10 mouse cellular contexts compared by ENCODE assay signal in genomic region chr11:99141600-99141999, GRCm38 (mm10). TPM values are rescaled to one million over a fixed set of nuclear protein-coding genes. Genes with fewer than 3 reads are reported as not detected.
DNase-seq lines count a peak whose midpoint lies in the region; ATAC-seq lines count a peak whose summit lies in the region.
"Had no signal": no experiment of that assay in that cellular context is flagged by ENCODE, and none has a peak within 500 bp of the region (broad histone marks: within the 10 kb centered on the region; RNA-seq: fewer than 3 reads in every experiment).

No protein-coding gene starts in this region.

- 69% methylated on average over 7 of the region's 7 CpGs for WGBS in forebrain, embryonic 10.5 days
- 72% methylated on average over 7 of the region's 7 CpGs for WGBS in forebrain, embryonic 16.5 days

- no peak overlapping the region for H3K4me3 ChIP-seq in forebrain, embryonic 10.5 days
- H3K4me3 ChIP-seq in forebrain, embryonic 16.5 days (replicated peaks; ENCODE audit: low read length): no peak overlapping the region
- H3K4me3 ChIP-seq: limb, embryonic 15.5 days had no signal

- H3K9ac ChIP-seq in forebrain, embryonic 16.5 days (replicated peaks; ENCODE audit: low read depth, low read length): no peak overlapping the region
- H3K9ac ChIP-seq: limb, embryonic 15.5 days had no signal

- H3K27me3 ChIP-seq in forebrain, embryonic 10.5 days (ENCODE audit: poor library complexity, severe bottlenecking): no peaks in the 10 kb centered on the region
- no peaks in the 10 kb centered on the region for H3K27me3 ChIP-seq in forebrain, embryonic 16.5 days (replicated peaks; ENCODE audit: control insufficient read depth, insufficient read depth, low read length)
- H3K27me3 ChIP-seq: limb, embryonic 15.5 days had no signal

- H3K9me3 ChIP-seq in forebrain, embryonic 10.5 days: no peaks in the 10 kb centered on the region
- no peaks in the 10 kb centered on the region for H3K9me3 ChIP-seq in forebrain, embryonic 16.5 days (ENCODE audit: control insufficient read depth, low read length)
- H3K9me3 ChIP-seq: limb, embryonic 15.5 days had no signal

- no peak for DNase-seq in forebrain, embryonic 10.5 days (ENCODE audit: extremely low spot score, low spot score)
- peak; percentile 77 for DNase-seq in ovary, postnatal 36 days (ENCODE audit: low spot score)
- no peak for DNase-seq in ovary, postnatal 10 days (ENCODE audit: low spot score)
- DNase-seq in layer of hippocampus, adult 9-11 months: peak; percentile 57
- DNase-seq in testis, postnatal 14 days (ENCODE audit: low spot score): peak; percentile 39
- no peak for DNase-seq in cerebellum, adult 11-12 months
- DNase-seq in left cerebral cortex, adult 9 months (ENCODE audit: low spot score in 2 of 2): no peak
- DNase-seq: right cerebral cortex, postnatal 4 days had no signal

- 0 out of 2 replicates have a peak overlapping the region, but pooled peaks have one; percentile 11 for H3K27ac ChIP-seq in forebrain, embryonic 10.5 days
- no peak overlapping the region for H3K27ac ChIP-seq in forebrain, embryonic 16.5 days (ENCODE audit: low read length)

- ATAC-seq in forebrain, embryonic 16.5 days: no peak

- no peaks in the 10 kb centered on the region for H3K36me3 ChIP-seq in forebrain, embryonic 10.5 days (replicated peaks)
- H3K36me3 ChIP-seq in forebrain, embryonic 16.5 days (ENCODE audit: control insufficient read depth, insufficient read depth): no peaks in the 10 kb centered on the region
- H3K36me3 ChIP-seq: limb, embryonic 15.5 days had no signal

- H3K4me1 ChIP-seq in forebrain, embryonic 10.5 days: peaks cover 37% of the 10 kb centered on the region
- H3K4me1 ChIP-seq in forebrain, embryonic 16.5 days (replicated peaks; ENCODE audit: control insufficient read depth, insufficient read depth, low read length): no peaks in the 10 kb centered on the region

- H3K4me2 ChIP-seq in forebrain, embryonic 16.5 days (ENCODE audit: low read length): no peak overlapping the region
- H3K4me2 ChIP-seq: limb, embryonic 15.5 days had no signal

RNA-seq across cellular contexts. Expression of gene Ccr7, which starts 13.3 kb away (rescaled TPM):
- 0.25 and 0.30 TPM in 2 replicates for polyA plus RNA-seq in forebrain, embryonic 10.5 days (2016; fragmentation: Nextera tagmentation; extraction: Ambion mirVana)
- 0.16 TPM in 1 of 2 replicates, not detected in the other for polyA plus RNA-seq in forebrain, embryonic 16.5 days (2015; fragmentation: Nextera tagmentation; extraction: Ambion mirVana)

RNA-seq across cellular contexts. Expression of gene Tns4, which starts 52.5 kb away (rescaled TPM):
- polyA plus RNA-seq in forebrain, embryonic 10.5 days (2016; fragmentation: Nextera tagmentation; extraction: Ambion mirVana): 0.49 and 0.81 TPM in 2 replicates
- not detected in 2 replicates for polyA plus RNA-seq in forebrain, embryonic 16.5 days (2015; fragmentation: Nextera tagmentation; extraction: Ambion mirVana)

Comparison
In these comparisons a context has a peak if more than half of its experiments do, and no peak if none do; other contexts are left out.
1. DNase-seq: peak in ovary, postnatal 36 days (single experiment), layer of hippocampus, adult 9-11 months (single experiment) and testis, postnatal 14 days (single experiment); none in forebrain, embryonic 10.5 days (single experiment), ovary, postnatal 10 days (single experiment), cerebellum, adult 11-12 months (single experiment) and left cerebral cortex, adult 9 months (0 of 2).